Mouse (Mus musculus) layer of hippocampus, postnatal 25 days (tissue): ENCODE measurements at regions not wholly inside any gene's neighbourhood (a gene's known extent, or its start where the extent isn't known, plus 50 kb on each side); places are given as distances from the start of the nearest gene placed in this dataset.

Experiments used
- DNase-seq, 2 experiments: peaks; one replicate each; pipeline ENCODE4 v3.0.0; 2022; ENCODE audit warnings: mixed read lengths in 2 of 2, low spot score in 1 of 2; ENCODE audit errors: extremely low spot score in 1 of 2

DNA sequence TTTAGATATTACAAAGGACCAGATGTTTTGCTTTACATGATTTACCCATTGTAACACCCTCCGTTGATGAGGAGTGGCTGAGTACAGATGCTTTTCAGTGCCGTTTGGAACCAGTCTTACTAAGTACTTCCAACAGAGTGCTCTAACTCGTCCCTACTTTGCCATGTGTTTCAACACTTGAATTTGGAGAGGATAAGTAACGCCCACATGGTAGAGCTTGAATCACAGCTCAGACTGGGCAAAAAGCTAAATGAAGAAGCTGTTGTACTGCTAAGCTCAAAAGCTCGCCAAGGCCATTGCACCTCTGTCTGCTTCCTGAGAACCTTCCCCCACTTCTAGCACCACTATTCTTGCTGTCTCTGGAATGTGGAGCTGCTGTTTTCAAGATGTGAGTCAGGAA is 471.1 kb downstream of the Nfib start:
- DNase-seq: no peak

DNA sequence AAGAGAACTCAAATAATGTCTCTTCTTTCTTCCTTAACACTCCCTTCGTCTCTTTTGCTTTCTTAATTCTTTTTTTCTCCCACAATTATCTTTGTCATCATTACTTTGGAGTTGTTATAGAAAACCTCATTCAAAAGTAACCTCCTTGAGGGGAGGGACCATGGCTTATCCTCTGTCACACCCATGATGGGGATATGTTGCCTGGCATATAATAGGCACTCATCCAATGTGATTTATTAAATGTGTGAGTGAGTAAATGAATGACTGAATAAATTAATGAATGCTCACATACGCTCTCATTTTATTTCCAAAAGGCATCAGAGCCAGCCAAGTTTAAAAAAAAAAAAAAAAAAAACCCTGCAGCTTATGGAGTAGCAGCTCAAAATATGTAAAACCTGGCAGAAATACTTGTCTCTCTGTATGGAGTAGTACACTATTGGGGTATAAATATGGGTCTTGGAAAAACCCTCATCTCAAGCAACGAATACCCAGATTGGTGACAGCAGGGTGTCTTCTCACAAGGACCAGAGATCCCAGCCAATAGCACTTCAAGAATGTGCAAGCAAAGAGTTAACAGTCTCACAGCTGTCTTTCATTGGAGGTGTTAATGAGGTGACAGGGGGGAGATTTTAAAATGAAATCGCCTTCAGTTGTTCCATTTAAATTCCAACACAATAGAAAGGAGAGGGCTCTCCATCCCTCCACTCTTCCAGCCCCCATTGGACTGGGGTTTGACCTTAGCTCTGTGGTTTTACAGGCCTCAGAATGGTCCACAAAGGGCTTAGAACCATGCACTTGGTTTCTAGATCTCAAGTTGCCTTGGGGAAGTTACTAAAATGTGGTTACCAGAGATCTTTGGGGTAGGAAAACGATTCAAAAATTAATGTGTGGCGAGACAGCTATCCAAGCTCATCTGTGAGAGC is 479.1 kb downstream of the Nfib start:
- DNase-seq: no peak

DNA sequence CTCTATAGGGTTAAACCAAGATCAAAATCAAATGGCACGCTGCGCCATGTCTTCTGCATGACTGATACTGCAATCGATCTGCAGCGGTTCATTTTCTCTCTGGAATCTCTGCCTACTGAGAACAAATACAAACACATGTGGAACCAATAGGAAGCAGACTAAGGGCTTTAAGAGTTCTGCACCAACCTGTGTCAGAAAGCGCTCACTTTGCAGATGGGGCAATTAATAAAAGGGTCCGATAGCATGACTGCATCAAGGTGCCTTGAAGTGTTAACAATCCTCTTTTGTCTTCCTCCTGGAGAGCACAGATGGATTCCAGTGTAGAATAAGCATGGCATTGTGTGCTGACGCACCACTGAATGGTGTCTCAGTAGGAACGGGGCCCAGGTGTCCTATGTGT is 484.8 kb downstream of the Nfib start:
- DNase-seq: no peak

DNA sequence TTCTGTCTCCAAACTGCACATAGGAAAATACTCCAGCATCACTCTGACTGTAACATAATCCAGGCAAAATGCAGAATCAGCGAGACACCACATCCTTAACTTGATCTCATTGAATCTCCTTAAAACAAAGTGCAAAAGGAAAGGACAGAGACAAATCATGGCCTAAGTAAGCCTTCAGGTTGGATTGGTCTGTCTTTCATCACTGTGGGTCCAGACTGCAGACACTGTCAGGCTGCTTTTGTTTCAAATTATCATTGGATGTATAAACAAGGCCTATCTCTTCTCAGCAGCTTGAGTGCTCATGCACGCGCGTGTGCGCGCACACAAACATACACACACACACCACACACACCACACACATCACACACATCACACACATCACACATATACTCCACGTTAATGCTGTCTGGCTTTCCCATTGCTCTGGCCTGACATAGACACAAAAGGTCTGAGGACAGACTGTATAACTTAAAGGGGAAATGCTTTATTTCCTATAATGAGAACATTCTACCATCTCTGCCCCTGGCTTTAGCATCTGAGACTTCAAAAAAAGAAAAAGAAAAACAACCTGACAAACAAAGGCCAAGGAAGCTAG is 485.3 kb downstream of the Nfib start:
- no peak for DNase-seq

DNA sequence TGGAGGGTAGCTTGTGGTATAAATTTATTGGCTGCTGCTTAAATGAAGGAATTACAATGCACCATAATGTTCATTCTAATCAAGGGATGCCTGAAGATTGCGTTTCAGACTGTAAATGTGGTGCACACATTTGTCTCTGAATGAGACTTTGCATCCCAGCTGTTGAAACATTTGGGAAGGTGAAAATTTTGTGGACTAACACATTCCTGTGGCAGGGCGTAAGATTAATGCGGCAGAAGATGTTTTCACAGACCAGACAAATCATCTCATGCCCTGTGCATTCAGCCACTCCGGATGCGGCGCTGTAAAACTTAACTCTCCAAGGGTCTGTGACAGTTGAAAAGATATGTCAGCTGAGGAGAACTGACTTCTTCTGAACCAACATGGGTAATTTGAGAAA is 486.9 kb downstream of the Nfib start:
- no peak for DNase-seq

DNA sequence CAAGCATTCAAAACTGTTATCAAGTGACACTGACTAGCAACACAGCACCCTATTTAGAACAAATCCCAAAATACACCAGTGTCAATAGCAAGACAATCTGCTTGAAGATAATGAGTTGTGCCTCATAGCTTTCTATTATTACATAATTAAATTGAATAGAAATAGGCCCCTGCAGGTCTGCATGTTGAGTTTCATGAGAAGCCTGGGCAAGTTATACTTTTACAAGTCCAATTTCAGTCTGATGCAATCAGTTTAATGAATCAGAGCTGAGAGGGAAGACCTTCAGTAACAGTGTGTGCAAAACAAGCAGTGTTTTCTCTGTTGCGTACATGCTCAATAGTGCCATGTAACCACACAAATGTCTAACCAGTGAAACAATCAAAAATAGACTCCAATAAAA is 498.5 kb downstream of the Nfib start:
- no peak for DNase-seq

DNA sequence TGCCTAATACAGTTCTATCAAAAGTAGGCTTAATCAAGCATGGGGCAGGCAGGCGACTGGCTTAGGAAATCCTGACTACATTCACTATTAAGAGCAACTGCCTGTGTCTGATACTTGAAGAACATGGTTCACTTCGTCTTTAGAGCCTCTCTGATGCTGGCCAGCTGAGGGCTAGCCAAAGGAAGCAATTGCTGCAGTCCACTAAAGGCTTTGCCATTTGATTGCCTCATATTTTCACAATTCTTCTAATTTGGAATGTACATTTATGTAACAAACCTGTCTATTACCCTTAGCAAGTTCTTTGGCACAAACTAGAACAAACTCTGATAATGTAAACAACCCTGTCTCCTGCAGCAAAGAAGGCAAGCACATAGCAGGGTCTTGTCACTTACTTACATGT is 505.2 kb downstream of the Nfib start:
- DNase-seq: no peak

DNA sequence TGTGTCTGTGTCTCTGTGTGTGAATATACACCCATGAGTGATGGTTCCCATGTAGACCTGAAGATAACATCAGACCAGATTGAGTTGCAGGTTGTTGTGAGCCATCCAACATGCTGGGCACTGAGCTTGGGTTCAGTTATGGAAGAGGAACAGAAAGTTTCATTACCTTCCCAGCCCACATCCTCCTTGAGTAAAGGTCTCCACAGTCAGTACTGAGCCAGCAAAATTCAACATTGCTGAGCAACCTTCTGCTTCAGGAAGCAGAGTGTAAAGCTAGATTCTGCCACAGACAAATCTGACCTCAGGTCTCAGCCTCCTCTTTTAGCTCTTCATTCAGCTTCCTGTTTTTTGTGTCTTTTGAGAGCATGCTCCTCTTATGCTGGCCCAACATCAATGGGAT is 506.4 kb downstream of the Nfib start:
- no peak for DNase-seq

DNA sequence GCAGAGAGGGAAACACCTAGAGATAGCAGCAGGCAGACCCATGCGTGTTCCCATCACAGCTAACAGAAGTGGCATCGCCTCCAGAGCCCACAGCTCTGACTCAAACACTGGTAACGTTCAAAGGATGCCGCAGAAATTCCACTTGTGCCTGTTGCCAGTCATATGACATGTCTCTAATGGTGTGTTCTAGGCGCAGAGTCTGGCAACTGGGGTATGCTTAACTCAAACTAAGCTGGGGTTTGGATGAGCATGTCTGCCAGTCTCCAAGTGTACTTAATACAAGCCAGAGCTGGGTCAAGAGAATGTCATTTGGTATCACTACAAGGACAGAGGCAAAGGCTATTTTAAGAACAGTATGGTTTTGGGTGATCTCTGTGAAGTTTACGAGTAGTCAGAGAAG is 507.9 kb downstream of the Nfib start:
- DNase-seq: no peak

DNA sequence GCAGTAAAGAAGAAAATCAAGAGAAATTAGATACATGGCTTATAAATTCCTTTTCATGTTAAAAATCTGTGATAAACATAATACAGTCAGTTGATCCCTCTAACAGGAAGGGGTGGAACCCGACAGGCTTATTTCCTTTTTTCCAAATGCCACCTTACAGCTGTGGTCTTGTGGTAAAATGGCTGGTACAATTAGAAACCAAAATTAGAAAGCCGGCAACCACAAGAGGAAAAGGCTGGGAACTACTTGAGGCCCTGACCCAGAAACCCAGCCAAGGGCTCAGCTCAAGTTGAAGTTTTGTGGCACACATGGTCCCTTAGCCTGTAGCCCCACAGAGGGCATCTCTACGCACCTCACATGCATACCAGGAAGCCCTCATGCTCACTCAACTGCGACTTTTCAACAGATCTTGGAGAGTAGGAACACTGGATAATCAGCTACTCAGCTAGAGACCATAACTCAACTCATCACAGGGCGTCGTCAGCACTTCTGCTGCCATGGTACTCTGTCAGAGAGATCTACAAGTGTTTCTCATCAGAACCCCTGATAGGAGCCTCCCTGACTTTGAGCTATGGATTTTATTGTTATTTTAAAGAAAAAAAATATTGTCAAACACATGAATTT is 509.4 kb downstream of the Nfib start:
- no peak for DNase-seq

DNA sequence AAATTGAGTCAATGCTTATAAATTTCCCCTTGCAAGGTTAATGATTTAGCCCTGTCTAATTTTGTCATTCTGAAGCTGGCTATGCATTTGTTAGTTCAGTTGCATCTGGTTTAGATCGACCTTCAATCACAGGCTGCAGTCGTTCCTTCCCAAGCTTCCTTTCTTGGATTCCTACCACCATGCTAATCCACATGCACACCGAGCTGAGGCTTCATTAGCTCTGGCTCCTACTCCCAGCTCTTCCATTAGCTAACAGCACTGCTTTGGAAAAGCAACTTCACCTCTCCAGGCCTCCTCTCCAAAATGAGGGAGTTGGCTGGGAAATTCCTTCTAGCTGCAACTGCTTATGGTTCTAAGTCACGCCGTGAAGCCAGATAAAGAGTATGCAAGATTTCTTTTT is 511.6 kb downstream of the Nfib start:
- no peak for DNase-seq

DNA sequence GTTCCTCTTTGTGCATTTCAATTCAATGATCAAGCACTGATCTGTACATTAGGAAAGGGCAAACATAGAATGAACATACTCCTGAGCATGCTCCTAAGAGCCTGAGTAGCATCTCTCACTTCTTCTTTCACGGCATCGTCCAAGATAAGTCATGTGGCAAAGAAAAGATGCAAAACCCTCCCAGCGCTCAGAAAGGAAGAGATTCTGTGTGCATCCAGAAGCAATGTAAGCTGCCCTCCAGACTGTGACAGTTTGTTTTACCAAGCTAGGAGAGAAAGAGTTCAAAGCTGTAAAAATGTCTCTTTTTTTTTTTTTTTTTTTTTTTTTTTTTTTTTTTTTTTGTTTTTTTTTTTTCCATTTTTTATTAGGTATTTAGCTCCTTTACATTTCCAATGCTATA is 518.7 kb downstream of the Nfib start:
- DNase-seq: no peak

DNA sequence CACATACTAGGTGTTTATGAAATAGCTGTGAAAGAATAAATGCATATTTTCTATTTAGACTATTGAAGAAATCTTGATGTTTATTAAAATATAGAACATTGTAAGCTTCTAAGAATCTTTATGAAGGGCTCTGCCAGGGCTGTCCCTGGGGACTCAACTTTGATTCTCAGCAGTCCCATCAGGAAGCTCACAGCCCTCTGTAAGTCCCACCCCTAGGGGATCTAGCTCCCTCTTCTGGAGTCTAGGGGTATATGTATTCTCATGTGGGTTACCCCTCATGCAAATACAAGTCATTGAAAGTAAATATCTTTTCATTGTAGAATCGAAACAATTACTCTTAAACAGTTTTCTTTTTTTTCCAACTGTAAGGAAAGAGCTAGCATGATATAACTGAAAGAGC is 521.6 kb downstream of the Nfib start:
- no peak for DNase-seq

DNA sequence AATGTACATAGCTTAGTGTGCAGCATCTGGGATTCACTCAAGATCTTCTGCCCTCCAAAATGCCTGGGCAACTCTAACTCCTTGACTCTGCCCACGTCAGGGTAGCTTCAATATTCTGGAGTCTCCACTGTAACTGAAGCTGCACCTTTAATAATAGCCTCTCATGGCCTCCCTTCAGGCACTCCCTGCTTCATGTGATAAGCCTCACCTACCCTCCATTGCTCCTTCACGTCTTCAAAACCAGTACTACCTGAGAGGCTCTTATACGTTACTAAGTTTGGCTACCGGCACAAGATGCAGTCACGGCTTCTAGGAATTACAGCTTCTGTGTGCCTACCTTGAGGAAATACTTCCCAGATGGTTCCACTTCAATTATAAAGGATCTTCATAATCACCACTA is 527.4 kb downstream of the Nfib start:
- no peak for DNase-seq

DNA sequence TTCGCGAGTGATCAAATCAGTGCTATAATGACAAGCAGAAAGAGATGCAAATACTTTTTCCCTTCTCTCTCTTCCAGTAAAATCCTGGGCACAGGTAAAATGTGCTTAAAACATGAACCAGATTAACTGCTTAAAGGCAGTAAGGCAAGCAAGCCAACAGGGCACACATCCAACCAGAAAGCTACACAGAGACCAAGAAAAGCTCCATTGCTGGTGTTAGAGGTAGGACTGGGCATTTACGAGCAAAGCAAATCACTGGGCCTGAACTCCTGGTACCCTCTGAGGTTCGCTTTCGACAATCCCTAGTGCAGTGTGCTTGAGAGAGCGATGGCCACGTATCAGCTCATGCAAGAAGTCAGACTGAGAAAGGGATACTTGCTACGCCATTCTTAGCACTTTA is 528.8 kb downstream of the Nfib start:
- DNase-seq: no peak

DNA sequence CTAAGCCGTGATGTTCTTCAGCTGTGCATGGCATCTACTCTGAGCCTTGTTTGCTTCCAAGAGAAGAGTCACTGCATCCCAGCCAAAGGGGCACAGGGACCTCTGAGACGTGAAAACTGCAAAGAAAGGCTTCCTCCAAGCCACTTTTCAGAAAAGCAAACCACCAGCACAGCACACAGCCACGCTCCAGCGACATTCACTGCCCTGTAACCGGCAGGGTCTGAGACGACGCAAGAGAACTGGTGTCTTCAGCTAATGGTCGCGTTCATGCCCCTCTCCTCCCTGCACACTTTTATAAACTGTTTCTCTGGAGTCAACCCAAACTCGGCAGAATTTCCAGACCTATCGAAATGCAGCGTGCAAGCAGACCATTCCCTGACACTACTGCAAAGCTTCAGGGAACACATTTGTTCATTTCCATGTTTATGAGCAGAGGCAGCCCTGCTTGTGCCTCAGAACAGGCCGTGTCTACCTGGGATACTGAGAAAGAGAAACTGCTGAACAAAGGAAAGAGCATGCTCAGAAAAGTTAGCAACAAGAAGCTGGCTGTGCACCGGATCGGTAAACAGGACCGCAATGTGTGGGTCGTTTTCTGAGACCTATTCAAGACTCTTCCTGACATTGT is 532.0 kb downstream of the Nfib start:
- no peak for DNase-seq

DNA sequence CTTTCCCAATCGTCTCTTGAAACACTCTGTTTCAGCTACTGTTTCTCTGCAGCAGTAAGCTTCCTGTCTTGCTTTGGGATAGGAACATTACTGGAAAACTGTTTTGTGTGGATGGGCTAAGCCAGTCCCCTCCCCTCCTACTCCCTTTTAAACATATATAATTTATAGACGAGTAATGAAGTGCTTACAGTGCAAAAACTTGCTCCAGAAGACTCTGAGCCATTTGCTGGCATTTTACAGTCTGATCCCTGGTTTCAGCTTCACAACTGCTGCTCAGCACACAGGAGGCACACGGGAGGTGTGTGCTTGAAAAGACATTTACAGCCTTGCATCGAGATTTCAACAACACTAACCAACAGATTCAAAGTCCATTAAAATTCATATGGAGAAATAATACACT is 534.6 kb downstream of the Nfib start:
- DNase-seq: no peak

DNA sequence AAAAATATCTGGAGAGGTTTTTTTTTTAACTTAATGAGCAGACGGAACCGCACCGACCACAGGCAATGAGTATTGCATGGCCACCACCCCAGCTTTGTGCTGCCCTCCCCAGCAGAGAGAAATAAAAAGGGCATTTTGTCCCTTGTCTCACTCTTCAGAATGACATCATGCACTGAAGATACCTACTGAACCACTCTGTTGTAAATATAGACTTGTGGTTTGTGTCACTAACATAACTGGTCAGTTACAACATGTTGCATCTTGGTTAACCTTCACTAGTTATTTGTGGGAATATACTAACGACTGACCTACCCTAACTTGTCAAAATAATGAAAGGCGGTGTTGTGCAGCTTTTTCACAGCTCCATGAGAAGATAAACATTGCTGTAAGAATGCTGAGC is 537.5 kb downstream of the Nfib start:
- no peak for DNase-seq

DNA sequence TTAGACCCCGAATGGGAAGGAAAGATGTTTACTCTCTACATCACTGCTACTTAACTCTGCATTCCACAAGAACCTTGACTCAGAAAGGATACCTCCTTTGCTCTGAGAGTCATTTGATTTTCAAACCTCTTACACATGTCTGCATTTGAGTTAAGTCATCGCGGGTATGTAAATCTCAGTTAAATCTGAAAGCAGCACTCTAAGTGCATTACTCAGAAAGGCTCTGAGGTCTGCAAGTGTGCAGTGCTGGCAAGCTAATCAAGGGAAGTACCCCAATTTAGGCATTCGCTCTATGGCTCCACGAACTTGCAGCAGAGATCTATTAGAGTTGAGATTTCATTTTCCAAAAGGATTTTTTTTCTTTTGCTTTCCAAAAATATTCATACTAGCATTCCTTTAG is 538.2 kb downstream of the Nfib start:
- no peak for DNase-seq

DNA sequence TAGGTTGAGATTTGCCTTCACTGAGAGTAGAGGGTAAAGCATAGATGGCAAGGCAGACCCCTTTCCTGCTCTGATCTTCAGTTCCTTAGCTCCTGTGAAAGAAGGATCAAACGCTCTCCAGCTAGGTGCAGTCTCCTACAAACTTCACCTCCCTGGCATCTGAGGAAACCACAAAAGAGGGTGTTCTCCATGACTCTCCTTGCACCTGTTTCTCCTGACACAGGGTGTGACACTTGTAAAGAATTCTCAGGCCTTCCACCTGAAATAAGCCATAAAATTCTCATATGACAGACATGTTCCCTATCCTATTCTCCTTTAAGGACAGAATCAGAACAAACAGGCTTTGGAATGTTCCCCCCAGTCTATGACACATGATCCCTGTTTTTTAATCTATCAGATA is 538.7 kb downstream of the Nfib start:
- no peak for DNase-seq

DNA sequence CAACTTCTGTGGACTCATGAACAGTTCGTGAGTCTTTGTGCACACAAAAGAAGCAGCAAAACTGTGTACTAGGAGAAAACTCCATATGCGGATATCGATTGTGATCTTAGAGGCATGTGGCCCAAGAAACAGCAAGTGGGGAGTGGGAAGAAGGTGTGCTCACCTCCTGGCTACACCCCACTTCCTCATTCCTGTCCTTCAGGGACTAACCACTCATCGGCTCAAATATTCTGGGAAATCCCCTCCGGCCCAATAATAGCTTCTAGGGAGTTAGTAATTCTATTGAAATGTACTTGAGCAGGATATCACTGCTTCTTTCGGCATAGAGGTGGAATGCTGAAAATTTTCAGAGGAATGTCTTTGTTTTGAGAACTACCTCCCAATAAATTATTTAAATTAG is 539.5 kb downstream of the Nfib start:
- no peak for DNase-seq
